Mouse (Mus musculus) lung, postnatal 0 days (tissue): ENCODE measurements around the gene Gm10436. TPM values are rescaled to one million over a fixed set of nuclear protein-coding genes. Genes with fewer than 3 reads are reported as not detected.
"Not testable (repeated sequence)": the region's sequence is repeated elsewhere in the genome, so short reads cannot be mapped to it uniquely, and the experiment has no call there.

Source experiments
- ATAC-seq: fragments of 200-750 bp; cut with Nextera tagmentation; 2 replicates; pipeline ENCODE4 v1.8.0; 2017; ENCODE audit warnings: moderate library complexity
- DNase-seq: peaks from one replicate; pipeline ENCODE4 v3.0.0-alpha.2; 2016; ENCODE audit warnings: low spot score
- H3K27ac ChIP-seq: fragments of 300-500 bp; sonication (generic); 2 replicates; pipeline ENCODE4 v1.5.1; 2014; ENCODE audit warnings: antibody characterized with exemption, mild to moderate bottlenecking, low read length, mixed read lengths
- H3K27me3 ChIP-seq: fragments of 300-500 bp; sonication (generic); replicated peaks from 2 replicates; pipeline ENCODE4 v1.6.1; 2014; ENCODE audit warnings: low read length, mixed read lengths; ENCODE audit not compliant: insufficient read depth
- H3K36me3 ChIP-seq: fragments of 300-500 bp; sonication (generic); 2 replicates; pipeline ENCODE4 v1.6.1; 2014; ENCODE audit warnings: low read length, mixed read lengths; ENCODE audit not compliant: insufficient read depth
- H3K4me1 ChIP-seq: fragments of 300-500 bp; sonication (generic); 2 replicates; pipeline ENCODE4 v1.6.1; 2014; ENCODE audit warnings: antibody characterized with exemption, low read depth, low read length, mixed read lengths; ENCODE audit not compliant: insufficient read depth
- H3K4me2 ChIP-seq: fragments of 300-500 bp; sonication (generic); replicated peaks from 2 replicates; pipeline ENCODE4 v1.6.1; 2014; ENCODE audit warnings: low read depth, mild to moderate bottlenecking, low read length, moderate library complexity, mixed read lengths
- H3K4me3 ChIP-seq: fragments of 300-500 bp; sonication (generic); 2 replicates; pipeline ENCODE4 v1.5.1; 2014; ENCODE audit warnings: low read depth, low read length
- H3K9ac ChIP-seq: fragments of 300-500 bp; sonication (generic); replicated peaks from 2 replicates; pipeline ENCODE4 v1.6.1; 2014; ENCODE audit warnings: low read depth, mild to moderate bottlenecking
- H3K9me3 ChIP-seq: fragments of 300-500 bp; sonication (generic); 2 replicates; pipeline ENCODE4 v1.6.1; 2016; ENCODE audit warnings: low read length, mixed read lengths
- CTCF ChIP-seq: IDR thresholded peaks from 2 replicates; pipeline ENCODE4 v1.5.1; 2016; ENCODE audit warnings: antibody characterized with exemption, mild to moderate bottlenecking
- EP300 ChIP-seq: IDR thresholded peaks from 2 replicates; pipeline ENCODE4 v1.6.1; 2016; ENCODE audit warnings: antibody characterized with exemption, mild to moderate bottlenecking, control low read depth
- WGBS: fragments of 180-500 bp; shearing (Covaris S2); extraction: QIAGEN DNeasy Blood & Tissue Kit; methylation state at CpG from one replicate; pipeline ENCODE4 v1.1.7; 2014; 5-methylcytosine and 5-hydroxymethylcytosine counted together
- polyA plus RNA-seq: library from polyadenylated mRNA; unstranded; fragments of >200 nt; fragmentation: Nextera tagmentation; extraction: Ambion mirVana; gene quantifications from 2 replicates; pipeline ENCODE4 v1.2.1, GENCODE M21; 2015

Gm10436 gene
- polyA plus RNA-seq = not detected in 2 replicates

DNA sequence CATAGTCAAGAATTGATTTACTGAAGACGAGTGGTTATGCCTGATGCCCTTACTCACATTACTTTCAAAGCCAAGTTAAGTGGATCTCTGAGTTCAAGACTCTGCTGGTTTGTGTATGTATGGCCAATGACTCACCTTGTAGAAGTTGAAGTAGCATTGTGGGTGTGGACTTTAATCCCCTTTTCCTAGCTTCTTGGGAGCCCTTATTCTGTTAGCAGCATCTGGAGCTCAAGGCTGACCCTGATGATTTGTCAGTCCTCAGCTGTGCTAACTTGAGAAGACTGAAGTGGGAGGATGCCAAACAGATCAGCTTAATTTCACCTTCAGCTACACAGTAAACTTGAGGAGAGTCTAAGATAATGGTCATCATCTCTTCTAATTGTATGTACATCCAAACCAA lies at the start of gene Gm10436:
TSS of gene Gm10436 (minus strand) at position 101 of the 400 bp plus-strand sequence.
- ATAC-seq, H3K4me2 ChIP-seq, H3K36me3 ChIP-seq, H3K9me3 ChIP-seq, H3K27me3 ChIP-seq, H3K27ac ChIP-seq, H3K4me1 ChIP-seq, DNase-seq, H3K4me3 ChIP-seq, H3K9ac ChIP-seq: not testable (repeated sequence)
- WGBS = 61% methylated on average over 1 of the region's 1 CpGs

DNA sequence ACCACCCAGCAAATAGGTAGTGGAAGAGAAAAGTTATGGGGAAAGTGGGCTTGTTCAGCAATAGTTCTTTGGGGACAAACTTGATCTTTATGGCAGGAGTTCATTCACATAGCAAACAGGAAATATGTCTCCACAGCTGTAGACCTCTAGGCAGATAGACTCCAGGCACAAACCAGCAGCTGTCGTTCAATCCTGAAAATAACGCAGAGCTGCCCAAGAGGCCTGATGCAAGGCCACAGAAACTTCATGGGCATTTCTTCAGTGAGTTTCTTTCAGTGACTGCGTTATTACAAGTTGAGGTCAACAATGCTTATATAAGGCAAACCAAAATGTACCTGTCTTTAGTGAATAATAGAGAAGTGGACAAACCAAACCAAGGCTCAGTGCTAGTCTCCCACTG lies 37.5 kb upstream of the Gm10436 start:
- 77% methylated on average over 3 of the region's 3 CpGs for WGBS
- Histone ChIP-seq H3K27me3 (no peaks in the 10 kb centered on the region), H3K9ac (no peak overlapping the region), H3K4me3 (no peak overlapping the region), H3K36me3 (no peaks in the 10 kb centered on the region), H3K9me3 (no peaks in the 10 kb centered on the region), H3K27ac (no peak overlapping the region), H3K4me1 (no peaks in the 10 kb centered on the region), H3K4me2 (no peak overlapping the region)
- no peak for TF ChIP-seq CTCF
- TF ChIP-seq EP300 = no peak
- DNase-seq (no peak), ATAC-seq (no peak)

DNA sequence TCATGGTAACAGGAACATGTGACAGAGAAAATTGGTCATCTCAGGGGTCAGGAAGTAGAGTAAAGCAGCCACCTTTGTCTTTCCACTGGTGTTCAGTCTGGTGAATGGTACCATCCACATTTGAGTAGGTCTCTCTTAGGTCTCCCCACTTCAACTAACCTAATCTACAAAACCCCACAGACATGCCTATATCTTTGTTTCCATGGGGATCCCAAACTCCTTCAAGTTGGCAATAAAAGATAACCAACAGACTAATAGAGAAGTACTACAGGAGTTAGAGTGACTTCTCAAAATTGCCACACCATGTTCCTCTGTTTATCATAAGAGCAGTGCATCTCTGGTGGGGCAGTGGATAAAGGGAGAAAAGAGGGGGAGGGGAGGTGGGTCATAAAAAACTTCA lies 36.2 kb upstream of the Gm10436 start:
- not testable (repeated sequence) for H3K9ac ChIP-seq, H3K4me1 ChIP-seq, DNase-seq, H3K36me3 ChIP-seq, H3K27ac ChIP-seq, ATAC-seq, H3K4me3 ChIP-seq, H3K9me3 ChIP-seq, H3K27me3 ChIP-seq, H3K4me2 ChIP-seq

DNA sequence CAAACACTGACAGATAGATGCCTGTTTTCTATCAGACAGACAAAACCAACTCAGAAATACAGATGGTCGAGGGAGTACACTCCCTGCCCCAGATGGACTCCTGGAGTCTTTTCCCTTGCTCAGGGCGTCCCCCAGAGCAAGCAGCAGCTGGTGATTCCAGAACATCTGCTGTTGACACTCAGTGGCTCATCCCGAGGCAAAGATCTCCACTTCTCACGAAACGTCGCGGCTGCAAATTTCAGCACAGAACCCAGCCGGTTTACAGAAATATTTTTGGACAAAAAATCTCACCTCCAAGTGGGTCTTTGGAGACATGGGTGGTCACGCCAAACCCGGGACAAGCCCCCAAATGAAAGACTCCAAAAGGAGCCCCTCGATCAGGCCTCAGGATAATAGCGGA lies 32.7 kb upstream of the Gm10436 start:
- TF ChIP-seq EP300 (no peak), CTCF (no peak)
- no peak for ATAC-seq
- no peak overlapping the region for H3K27ac ChIP-seq
- no peak overlapping the region for H3K4me2 ChIP-seq
- WGBS = 80% methylated on average over 12 of the region's 12 CpGs
- H3K36me3 ChIP-seq = no peaks in the 10 kb centered on the region
- no peak overlapping the region for H3K4me3 ChIP-seq
- no peaks in the 10 kb centered on the region for H3K9me3 ChIP-seq
- no peaks in the 10 kb centered on the region for H3K4me1 ChIP-seq
- H3K9ac ChIP-seq = no peak overlapping the region
- no peaks in the 10 kb centered on the region for H3K27me3 ChIP-seq
- no peak for DNase-seq

DNA sequence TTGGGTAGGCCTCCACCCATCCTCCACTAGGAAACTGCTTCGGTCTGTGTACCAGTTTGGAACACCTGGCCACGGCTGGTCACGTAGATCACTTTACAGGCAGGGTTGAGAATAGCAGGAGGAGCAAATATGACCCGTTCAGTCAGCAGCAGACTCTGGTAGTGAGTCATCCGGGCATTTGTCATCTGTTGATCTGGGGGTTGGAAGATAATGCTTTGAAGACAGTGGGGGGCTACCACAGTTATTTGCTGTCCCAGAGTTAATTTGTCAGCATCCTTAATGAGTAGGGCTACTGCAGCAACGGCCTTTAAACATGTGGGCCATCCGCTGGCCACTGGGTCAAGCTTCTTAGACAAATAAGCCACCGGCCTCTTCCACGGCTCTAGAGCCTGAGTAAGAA lies 29.6 kb upstream of the Gm10436 start:
- not testable (repeated sequence) for H3K4me2 ChIP-seq, H3K9ac ChIP-seq, H3K27me3 ChIP-seq, DNase-seq, ATAC-seq, H3K36me3 ChIP-seq, H3K4me1 ChIP-seq, H3K27ac ChIP-seq, H3K4me3 ChIP-seq, H3K9me3 ChIP-seq
- WGBS = 82% methylated on average over 9 of the region's 9 CpGs

DNA sequence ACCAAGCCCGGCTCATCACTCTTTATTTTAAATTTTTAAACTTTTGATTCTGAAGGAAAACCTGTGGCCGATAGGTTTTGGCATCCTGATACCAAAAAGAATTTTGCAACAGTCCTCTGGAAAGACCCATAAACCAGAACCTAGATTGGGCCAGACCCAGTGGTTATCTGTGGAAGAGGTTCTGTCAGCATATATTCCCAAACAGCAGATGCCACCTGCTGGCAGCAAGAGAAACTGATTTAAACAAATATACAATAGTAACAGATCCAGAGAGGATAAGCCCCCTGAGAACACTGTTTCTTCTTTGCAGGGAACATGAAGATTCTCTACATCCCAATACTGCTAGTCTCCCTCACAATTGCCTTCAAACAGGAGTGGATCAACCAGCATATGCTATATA lies 20.9 kb upstream of the Gm10436 start:
- WGBS = 84% methylated on average over 2 of the region's 2 CpGs
- Histone ChIP-seq H3K9ac (no peak overlapping the region), H3K36me3 (no peaks in the 10 kb centered on the region), H3K27me3 (no peaks in the 10 kb centered on the region), H3K4me2 (no peak overlapping the region), H3K9me3 (no peaks in the 10 kb centered on the region), H3K4me1 (no peaks in the 10 kb centered on the region), H3K4me3 (no peak overlapping the region), H3K27ac (no peak overlapping the region)
- no peak for ATAC-seq
- no peak for TF ChIP-seq EP300
- TF ChIP-seq CTCF = no peak
- no peak for DNase-seq

Other genes with a start within 250 kb of the Gm10436 start
- not detected in 2 replicates for gene Gm2042, start 228.0 kb downstream of the Gm10436 start, polyA plus RNA-seq
- not detected in 2 replicates for gene Gm2075, start 170.3 kb downstream of the Gm10436 start, polyA plus RNA-seq
- gene Gm6803, start 163.3 kb downstream of the Gm10436 start, polyA plus RNA-seq = not detected in 2 replicates
- gene Gm2056, start 155.1 kb downstream of the Gm10436 start, polyA plus RNA-seq = not detected in 2 replicates
- not detected in 2 replicates for gene Gm16368, start 98.4 kb downstream of the Gm10436 start, polyA plus RNA-seq
- gene Gm8332, start 68.0 kb upstream of the Gm10436 start, polyA plus RNA-seq = not detected in 2 replicates
- gene Gm5662, start 92.4 kb upstream of the Gm10436 start, polyA plus RNA-seq = not detected in 2 replicates
- gene Gm5039, start 141.9 kb upstream of the Gm10436 start, polyA plus RNA-seq = not detected in 2 replicates
- 12.5 and 12.9 TPM in 2 replicates for gene Adck1, start 178.4 kb upstream of the Gm10436 start, polyA plus RNA-seq